Mouse (Mus musculus) adrenal gland, postnatal 25 days (tissue): ENCODE results near the gene Cdk14. TPM values are rescaled to one million over a fixed set of nuclear protein-coding genes. Genes with fewer than 3 reads are reported as not detected.

ENCODE experiments used
- DNase-seq: peaks from one replicate; pipeline ENCODE4 v3.0.0; 2021; ENCODE audit warnings: mixed read lengths
- total RNA-seq: library from RNA; stranded (reverse); gene quantifications from 2 replicates; pipeline ENCODE4 v1.2.3, GENCODE M21; 2021

Cdk14 gene
- total RNA-seq, 1 experiment from 2014 or later, result 8.5 TPM

- no peak for DNase-seq
Observed at GRCm38 (mm10) chr5:4851934-4852710, 568.0 kb downstream of the Cdk14 start.

GRCm38 (mm10) chr5:4851245-4851933, 568.7 kb downstream of the Cdk14 start:
- no peak for DNase-seq

GRCm38 (mm10) chr5:4834819-4835480, 585.2 kb downstream of the Cdk14 start:
- DNase-seq, result no peak

GRCm38 (mm10) chr5:4833940-4834339, 586.2 kb downstream of the Cdk14 start:
- no peak for DNase-seq

GRCm38 (mm10) chr5:4826886-4827285, 593.2 kb downstream of the Cdk14 start:
- DNase-seq, result no peak

GRCm38 (mm10) chr5:4825951-4826350, 594.2 kb downstream of the Cdk14 start:
- no peak for DNase-seq

GRCm38 (mm10) chr5:4825076-4825475, 595.0 kb downstream of the Cdk14 start:
- no peak for DNase-seq

GRCm38 (mm10) chr5:4824171-4824570, 595.9 kb downstream of the Cdk14 start:
- DNase-seq, result no peak

- no peak for DNase-seq
Observed at GRCm38 (mm10) chr5:4822041-4822440, 598.1 kb downstream of the Cdk14 start.

GRCm38 (mm10) chr5:4821368-4821771, 598.7 kb downstream of the Cdk14 start:
- DNase-seq, result no peak

- no peak for DNase-seq
Observed at GRCm38 (mm10) chr5:4816981-4817380, 603.1 kb downstream of the Cdk14 start.

- no peak for DNase-seq
Observed at GRCm38 (mm10) chr5:4814465-4815204, 605.5 kb downstream of the Cdk14 start.

- DNase-seq, result no peak
Observed at GRCm38 (mm10) chr5:4813357-4813756, 606.8 kb downstream of the Cdk14 start.

- no peak for DNase-seq
Observed at GRCm38 (mm10) chr5:4812036-4812729, 607.9 kb downstream of the Cdk14 start.

- no peak for DNase-seq
Observed at GRCm38 (mm10) chr5:4805228-4805627, 614.9 kb downstream of the Cdk14 start.

GRCm38 (mm10) chr5:4803708-4804107, 616.4 kb downstream of the Cdk14 start:
- DNase-seq, result no peak

- no peak for DNase-seq
Observed at GRCm38 (mm10) chr5:4801971-4802370, 618.1 kb downstream of the Cdk14 start.

- DNase-seq, result no peak
Observed at GRCm38 (mm10) chr5:4801096-4801850, 618.8 kb downstream of the Cdk14 start.

- DNase-seq, result no peak
Observed at GRCm38 (mm10) chr5:4791219-4791618, 628.9 kb downstream of the Cdk14 start.

GRCm38 (mm10) chr5:4790265-4790664, 629.8 kb downstream of the Cdk14 start:
- no peak for DNase-seq

- no peak for DNase-seq
Observed at GRCm38 (mm10) chr5:4788484-4788883, 631.6 kb downstream of the Cdk14 start.
